14 mouse cellular contexts compared by ENCODE assay signal in genomic region chr15:83524333-83524729, GRCm38 (mm10). TPM values are rescaled to one million over a fixed set of nuclear protein-coding genes. Genes with fewer than 3 reads are reported as not detected.
"Had no signal": no experiment of that assay in that cellular context is flagged by ENCODE, and none has a peak within 500 bp of the region (broad histone marks: within the 10 kb centered on the region; RNA-seq: fewer than 3 reads in every experiment).

No protein-coding gene starts in this region.

- H3K36me3 ChIP-seq: limb, embryonic 12.5 days; liver, embryonic 13.5 days; midbrain, embryonic 13.5 days had no signal

- H3K27ac ChIP-seq: layer of hippocampus, adult 2 months; limb, embryonic 12.5 days; liver, embryonic 13.5 days; midbrain, embryonic 13.5 days; stomach, postnatal 0 days had no signal

- H3K4me2 ChIP-seq: limb, embryonic 12.5 days; liver, embryonic 13.5 days; midbrain, embryonic 13.5 days had no signal

- ATAC-seq: lung, postnatal 0 days had no signal

- H3K4me3 ChIP-seq: layer of hippocampus, adult 2 months; limb, embryonic 12.5 days; liver, embryonic 13.5 days; midbrain, embryonic 13.5 days; myocyte had no signal

- H3K9me3 ChIP-seq: limb, embryonic 12.5 days; liver, embryonic 13.5 days; midbrain, embryonic 13.5 days had no signal

- DNase-seq: kidney, postnatal 10 days; kidney, postnatal 4 days; liver, embryonic 13.5 days; lung, adult 2 months; lung, postnatal 36 days; thymus, postnatal 4 days had no signal

- H3K9ac ChIP-seq: limb, embryonic 12.5 days; liver, embryonic 13.5 days; midbrain, embryonic 13.5 days had no signal

RNA-seq across cellular contexts. Expression of gene Bik, which starts 2.3 kb away (rescaled TPM):
- total RNA-seq: layer of hippocampus, adult 2 months; layer of hippocampus, postnatal 10 days; left cerebral cortex, postnatal 36 days had no signal
